Mouse (Mus musculus) liver, adult 2 months (tissue): ENCODE results near the gene Tmem108. TPM values are rescaled to one million over a fixed set of nuclear protein-coding genes. Genes with fewer than 3 reads are reported as not detected.

ENCODE experiments used
- DNase-seq: peaks from one replicate; pipeline ENCODE4 v3.0.0-alpha.2; 2011; ENCODE audit warnings: low read depth, low spot score; ENCODE audit errors: extremely low read depth
- H3K27ac ChIP-seq: fragments of 200-500 bp; replicated peaks from 2 replicates; pipeline ENCODE4 v1.5.1; 2012; ENCODE audit warnings: low read depth, mild to moderate bottlenecking, control low read depth, inconsistent platforms, low read length; ENCODE audit not compliant: insufficient read depth
- H3K27me3 ChIP-seq: fragments of 200-500 bp; 2 replicates; pipeline ENCODE4 v1.6.1; 2012; ENCODE audit warnings: mild to moderate bottlenecking, moderate library complexity, low read length, inconsistent platforms; ENCODE audit not compliant: control insufficient read depth, insufficient read depth
- H3K36me3 ChIP-seq: fragments of 200-500 bp; 2 replicates; pipeline ENCODE4 v1.6.1; 2012; ENCODE audit warnings: low read length, inconsistent platforms; ENCODE audit not compliant: control insufficient read depth, insufficient read depth
- H3K4me1 ChIP-seq: fragments of 200-500 bp; 2 replicates; pipeline ENCODE4 v1.6.1; 2011; ENCODE audit warnings: low read length; ENCODE audit not compliant: control insufficient read depth, insufficient read depth
- H3K4me3 ChIP-seq: fragments of 200-500 bp; 2 replicates; pipeline ENCODE4 v1.5.1; 2011; ENCODE audit warnings: low read depth, mild to moderate bottlenecking, control low read depth, low read length, moderate library complexity; ENCODE audit not compliant: insufficient read depth
- H3K79me2 ChIP-seq: fragments of 200-500 bp; 2 replicates; pipeline ENCODE4 v1.6.1; 2012; ENCODE audit warnings: inconsistent platforms, mild to moderate bottlenecking, low read length, moderate library complexity; ENCODE audit not compliant: control insufficient read depth, insufficient read depth
- H3K9ac ChIP-seq: fragments of 200-500 bp; 2 replicates; pipeline ENCODE4 v1.6.1; 2012; ENCODE audit warnings: low read depth, mild to moderate bottlenecking, control low read depth, inconsistent platforms, low read length
- CTCF ChIP-seq: fragments of 200-500 bp; IDR thresholded peaks from 2 replicates; pipeline ENCODE4 v1.5.1; 2011; ENCODE audit warnings: low read depth, low read length, control low read depth
- POLR2A ChIP-seq: fragments of 200-500 bp; IDR thresholded peaks from 2 replicates; pipeline ENCODE4 v1.6.1; 2011; ENCODE audit warnings: low read length, control low read depth; ENCODE audit not compliant: insufficient read depth; ENCODE audit errors: extremely low read depth
- WGBS: fragments of 180-500 bp; shearing (Covaris S2); methylation state at CpG from one replicate; pipeline ENCODE4 v1.1.7; 2018; 5-methylcytosine and 5-hydroxymethylcytosine counted together
- polyA plus RNA-seq: library from polyadenylated mRNA; depleted of rRNA; stranded (reverse); fragments of >200 nt; gene quantifications from 2 replicates; pipeline ENCODE4 v1.2.3, GENCODE M21; 2012
- total RNA-seq: library from RNA; depleted of rRNA; stranded (reverse); fragments of >200 nt; gene quantifications from 2 replicates; pipeline ENCODE4 v1.2.3, GENCODE M21; 2014

The Tmem108 gene
- total and polyA plus RNA-seq, 2 experiments, result 0.09 to 0.40 TPM

GRCm38 (mm10) chr9:103584865-103585264 is 176.8 kb downstream of the Tmem108 start:
- WGBS, result 88% methylated on average over 4 of the region's 4 CpGs
- TF ChIP-seq POLR2A (no peak), CTCF (no peak)
- H3K4me1 ChIP-seq, result no peaks in the 10 kb centered on the region
- no peak overlapping the region for H3K27ac ChIP-seq
- no peak overlapping the region for H3K4me3 ChIP-seq
- H3K36me3 ChIP-seq, result no peaks in the 10 kb centered on the region
- no peak overlapping the region for H3K9ac ChIP-seq
- H3K79me2 ChIP-seq, result no peaks in the 10 kb centered on the region
- no peak for DNase-seq
- no peaks in the 10 kb centered on the region for H3K27me3 ChIP-seq

GRCm38 (mm10) chr9:103582249-103582961 is 179.2 kb downstream of the Tmem108 start:
- no peaks in the 10 kb centered on the region for H3K4me1 ChIP-seq
- TF ChIP-seq POLR2A, result no peak
- no peak for TF ChIP-seq CTCF
- H3K36me3 ChIP-seq, result no peaks in the 10 kb centered on the region
- no peak for DNase-seq
- 87% methylated on average over 10 of the region's 10 CpGs for WGBS
- no peaks in the 10 kb centered on the region for H3K27me3 ChIP-seq
- H3K79me2 ChIP-seq, result no peaks in the 10 kb centered on the region
- H3K4me3 ChIP-seq, result no peak overlapping the region
- H3K9ac ChIP-seq, result no peak overlapping the region
- H3K27ac ChIP-seq, result no peak overlapping the region

GRCm38 (mm10) chr9:103580621-103581020 is 181.0 kb downstream of the Tmem108 start:
- H3K27me3 ChIP-seq, result no peaks in the 10 kb centered on the region
- WGBS, result 93% methylated on average over 6 of the region's 6 CpGs
- TF ChIP-seq CTCF (no peak), POLR2A (no peak)
- no peaks in the 10 kb centered on the region for H3K36me3 ChIP-seq
- no peak for DNase-seq
- no peaks in the 10 kb centered on the region for H3K79me2 ChIP-seq
- no peak overlapping the region for H3K4me3 ChIP-seq
- no peak overlapping the region for H3K27ac ChIP-seq
- no peak overlapping the region for H3K9ac ChIP-seq
- no peaks in the 10 kb centered on the region for H3K4me1 ChIP-seq

GRCm38 (mm10) chr9:103580186-103580585 is 181.5 kb downstream of the Tmem108 start:
- H3K9ac ChIP-seq, result no peak overlapping the region
- no peaks in the 10 kb centered on the region for H3K27me3 ChIP-seq
- no peak for TF ChIP-seq POLR2A
- TF ChIP-seq CTCF, result no peak
- 87% methylated on average over 4 of the region's 4 CpGs for WGBS
- no peak overlapping the region for H3K4me3 ChIP-seq
- no peaks in the 10 kb centered on the region for H3K36me3 ChIP-seq
- DNase-seq, result no peak
- H3K27ac ChIP-seq, result no peak overlapping the region
- H3K79me2 ChIP-seq, result no peaks in the 10 kb centered on the region
- no peaks in the 10 kb centered on the region for H3K4me1 ChIP-seq

- Histone ChIP-seq H3K27ac (no peak overlapping the region), H3K4me3 (no peak overlapping the region), H3K27me3 (no peaks in the 10 kb centered on the region), H3K4me1 (no peaks in the 10 kb centered on the region), H3K9ac (no peak overlapping the region), H3K36me3 (no peaks in the 10 kb centered on the region), H3K79me2 (no peaks in the 10 kb centered on the region)
- 88% methylated on average over 9 of the region's 9 CpGs for WGBS
- no peak for DNase-seq
- TF ChIP-seq CTCF (no peak), POLR2A (no peak)
Observed at GRCm38 (mm10) chr9:103579411-103580026, 182.1 kb downstream of the Tmem108 start.

- no peaks in the 10 kb centered on the region for H3K4me1 ChIP-seq
- H3K27ac ChIP-seq, result no peak overlapping the region
- WGBS, result 75% methylated on average over 4 of the region's 4 CpGs
- H3K27me3 ChIP-seq, result no peaks in the 10 kb centered on the region
- H3K36me3 ChIP-seq, result no peaks in the 10 kb centered on the region
- H3K79me2 ChIP-seq, result no peaks in the 10 kb centered on the region
- H3K9ac ChIP-seq, result no peak overlapping the region
- no peak for TF ChIP-seq CTCF
- TF ChIP-seq POLR2A, result no peak
- DNase-seq, result peak; percentile 11
- H3K4me3 ChIP-seq, result no peak overlapping the region
Observed at GRCm38 (mm10) chr9:103577731-103578130, 183.9 kb downstream of the Tmem108 start.
